Mouse (Mus musculus): ENCODE data around the gene Dpp6. TPM values are rescaled to one million over a fixed set of nuclear protein-coding genes. Genes with fewer than 3 reads are reported as not detected.

Gene Dpp6
- polyA plus RNA-seq, 1 experiment = 95.2 TPM

DNA sequence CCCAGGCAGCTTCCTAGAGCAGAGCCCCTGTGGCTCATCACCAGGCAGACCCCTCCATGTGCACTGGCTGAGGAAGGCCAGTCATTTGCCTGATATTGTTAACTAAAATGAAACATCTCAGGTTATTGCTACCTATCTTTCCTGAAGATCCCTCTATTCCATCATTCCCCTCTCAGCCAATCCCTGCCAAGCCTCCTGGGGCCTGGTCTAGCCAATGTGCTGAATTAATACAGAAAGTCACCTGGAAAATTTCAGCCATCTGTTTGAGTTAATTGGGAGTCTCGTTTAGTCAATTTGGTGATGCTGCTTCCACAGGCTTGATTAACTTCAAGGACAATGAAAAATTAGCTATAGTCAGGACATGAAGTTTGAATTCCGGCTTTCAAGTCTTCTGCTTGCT, 818.9 kb downstream of the Dpp6 start:
- Histone ChIP-seq H3K4me1 (ENCODE audit: control insufficient read depth, insufficient read depth, low read length) (no peaks in the 10 kb centered on the region), H3K27ac (ENCODE audit: insufficient read depth, low read length) (no peak overlapping the region), H3K4me3 (ENCODE audit: insufficient read depth, low read length) (no peak overlapping the region)
- TF ChIP-seq POLR2A (IDR thresholded peaks at IDR 0.05; ENCODE audit: extremely low read depth, insufficient read depth, low read length) = no peak
- TF ChIP-seq CTCF (IDR thresholded peaks at IDR 0.05; ENCODE audit: extremely low read depth, insufficient read depth, low read length) = no peak

- no peak for TF ChIP-seq POLR2A (IDR thresholded peaks at IDR 0.05; ENCODE audit: extremely low read depth, insufficient read depth, low read length)
- TF ChIP-seq CTCF (IDR thresholded peaks at IDR 0.05; ENCODE audit: extremely low read depth, insufficient read depth, low read length) = no peak
- Histone ChIP-seq H3K27ac (ENCODE audit: insufficient read depth, low read length) (no peak overlapping the region), H3K4me3 (ENCODE audit: insufficient read depth, low read length) (no peak overlapping the region), H3K4me1 (ENCODE audit: control insufficient read depth, insufficient read depth, low read length) (peaks cover 2% of the 10 kb centered on the region; the same call in 1 of the 2 replicates)
These were observed 824.9 kb downstream of the Dpp6 start for GRCm38 (mm10) chr5:27641876-27642275.

DNA sequence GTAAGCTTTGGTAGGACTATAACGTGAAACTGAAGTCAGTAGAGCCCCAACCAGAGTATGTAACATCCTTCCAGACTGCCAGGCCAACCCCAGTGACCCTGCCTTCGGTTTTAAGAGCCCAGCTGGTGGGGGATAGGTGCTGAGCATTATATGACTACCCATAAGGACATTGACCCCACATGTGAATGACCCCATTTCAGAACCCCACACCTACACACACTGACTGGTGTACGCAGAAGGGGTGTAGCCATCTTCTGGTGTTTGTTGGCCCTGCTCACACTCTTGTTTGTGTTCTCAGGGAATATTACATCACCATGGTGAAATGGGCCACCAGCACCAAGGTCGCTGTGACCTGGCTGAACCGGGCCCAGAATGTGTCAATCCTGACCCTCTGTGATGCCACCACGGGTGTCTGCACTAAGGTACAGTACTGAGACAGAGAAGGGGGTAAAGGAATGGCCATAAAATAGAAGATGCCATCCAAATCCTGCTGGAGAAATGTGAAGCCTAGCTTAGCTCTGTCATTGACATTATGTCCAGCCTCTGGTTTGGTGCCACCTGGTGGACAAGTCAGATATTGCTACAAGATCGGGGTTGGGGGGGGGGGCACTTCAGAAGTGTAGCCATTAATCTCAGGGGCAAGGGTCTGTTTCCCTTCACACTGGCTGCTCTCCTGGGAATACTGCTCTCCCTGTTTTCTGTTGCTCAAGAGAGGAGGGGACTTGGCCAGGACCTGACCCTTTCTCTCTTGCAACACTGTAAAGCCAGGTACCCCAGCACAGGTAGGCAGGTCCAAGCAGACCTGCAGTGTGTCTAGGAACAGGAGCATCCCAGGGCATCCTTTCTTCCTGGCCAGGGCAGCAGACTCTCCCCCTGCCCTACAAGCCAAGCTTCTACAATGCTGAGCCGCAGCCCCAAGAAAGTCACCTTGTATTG, 835.1 kb downstream of the Dpp6 start:
- Histone ChIP-seq H3K27ac (ENCODE audit: insufficient read depth, low read length) (no peak overlapping the region), H3K4me1 (ENCODE audit: control insufficient read depth, insufficient read depth, low read length) (peaks cover 5% of the 10 kb centered on the region; the same call in 1 of the 2 replicates), H3K4me3 (ENCODE audit: insufficient read depth, low read length) (no peak overlapping the region)
- TF ChIP-seq CTCF (IDR thresholded peaks at IDR 0.05; ENCODE audit: extremely low read depth, insufficient read depth, low read length) = peak; percentile 51
- TF ChIP-seq POLR2A (IDR thresholded peaks at IDR 0.05; ENCODE audit: extremely low read depth, insufficient read depth, low read length) = no peak

DNA sequence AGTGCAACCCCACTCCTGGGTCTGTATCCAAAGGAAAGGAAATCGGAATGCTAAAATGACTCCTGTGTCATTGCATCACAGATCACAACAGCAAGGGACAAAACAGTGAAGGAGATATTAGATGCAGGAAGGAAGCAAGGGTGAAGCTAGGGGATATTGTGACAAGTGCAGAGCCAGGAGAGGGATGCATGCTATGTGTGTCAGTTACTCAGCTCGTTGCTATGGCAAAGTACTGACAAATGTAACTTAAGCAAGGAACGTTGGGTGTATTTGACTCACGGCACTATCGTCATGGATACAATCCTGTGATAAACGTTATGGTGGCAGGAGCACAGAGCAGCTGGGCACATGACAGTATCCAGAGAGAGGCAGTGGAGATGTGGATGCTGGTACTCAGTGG, 839.1 kb downstream of the Dpp6 start:
- peaks cover 3% of the 10 kb centered on the region; the same call in 1 of the 2 replicates for H3K4me1 ChIP-seq (ENCODE audit: control insufficient read depth, insufficient read depth, low read length)
- no peak overlapping the region for H3K27ac ChIP-seq (ENCODE audit: insufficient read depth, low read length)
- TF ChIP-seq CTCF (IDR thresholded peaks at IDR 0.05; ENCODE audit: extremely low read depth, insufficient read depth, low read length) = no peak
- no peak for TF ChIP-seq POLR2A (IDR thresholded peaks at IDR 0.05; ENCODE audit: extremely low read depth, insufficient read depth, low read length)
- no peak overlapping the region for H3K4me3 ChIP-seq (ENCODE audit: insufficient read depth, low read length)

GRCm38 (mm10) chr5:27657672-27658071, 840.7 kb downstream of the Dpp6 start:
- TF ChIP-seq CTCF (IDR thresholded peaks at IDR 0.05; ENCODE audit: extremely low read depth, insufficient read depth, low read length) = no peak
- no peak overlapping the region for H3K4me3 ChIP-seq (ENCODE audit: insufficient read depth, low read length)
- no peak overlapping the region for H3K27ac ChIP-seq (ENCODE audit: insufficient read depth, low read length)
- H3K4me1 ChIP-seq (ENCODE audit: control insufficient read depth, insufficient read depth, low read length) = peaks cover 5% of the 10 kb centered on the region

GRCm38 (mm10) chr5:27658165-27658564, 841.2 kb downstream of the Dpp6 start:
- H3K27ac ChIP-seq (ENCODE audit: insufficient read depth, low read length) = no peak overlapping the region
- TF ChIP-seq POLR2A (IDR thresholded peaks at IDR 0.05; ENCODE audit: extremely low read depth, insufficient read depth, low read length) (no peak), CTCF (IDR thresholded peaks at IDR 0.05; ENCODE audit: extremely low read depth, insufficient read depth, low read length) (no peak)

DNA sequence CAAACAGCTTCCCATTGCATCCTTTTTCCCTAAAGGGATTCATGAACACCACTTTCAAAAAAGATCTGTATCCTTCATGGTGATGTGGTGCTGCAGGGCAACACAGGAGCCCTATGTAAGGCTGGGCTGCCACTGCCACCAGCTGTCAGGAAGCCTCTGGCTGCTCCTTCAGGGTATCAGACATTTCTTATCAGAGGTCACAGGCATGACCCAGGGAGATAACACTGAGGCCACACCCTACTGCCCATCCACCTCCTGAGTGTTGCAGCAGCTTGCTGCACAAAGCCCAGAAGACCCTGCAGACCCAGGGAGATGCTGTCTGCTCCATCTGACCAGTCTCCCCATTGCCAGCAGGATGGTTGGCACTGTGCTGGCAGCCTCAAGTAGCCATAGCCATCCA, 841.6 kb downstream of the Dpp6 start:
- TF ChIP-seq CTCF (IDR thresholded peaks at IDR 0.05; ENCODE audit: extremely low read depth, insufficient read depth, low read length) (no peak), POLR2A (IDR thresholded peaks at IDR 0.05; ENCODE audit: extremely low read depth, insufficient read depth, low read length) (no peak)
- Histone ChIP-seq H3K4me3 (ENCODE audit: insufficient read depth, low read length) (no peak overlapping the region), H3K4me1 (ENCODE audit: control insufficient read depth, insufficient read depth, low read length) (peaks cover 5% of the 10 kb centered on the region), H3K27ac (ENCODE audit: insufficient read depth, low read length) (no peak overlapping the region)

More at GRCm38 (mm10) chr5:27658165-27658564, 841.2 kb downstream of the Dpp6 start:
- Histone ChIP-seq H3K4me3 (ENCODE audit: insufficient read depth, low read length) (no peak overlapping the region), H3K4me1 (ENCODE audit: control insufficient read depth, insufficient read depth, low read length) (peaks cover 5% of the 10 kb centered on the region)

- peaks cover 5% of the 10 kb centered on the region for H3K4me1 ChIP-seq (ENCODE audit: control insufficient read depth, insufficient read depth, low read length)
- H3K27ac ChIP-seq (ENCODE audit: insufficient read depth, low read length) = no peak overlapping the region
- TF ChIP-seq POLR2A (IDR thresholded peaks at IDR 0.05; ENCODE audit: extremely low read depth, insufficient read depth, low read length) = no peak
- TF ChIP-seq CTCF (IDR thresholded peaks at IDR 0.05; ENCODE audit: extremely low read depth, insufficient read depth, low read length) = no peak
- no peak overlapping the region for H3K4me3 ChIP-seq (ENCODE audit: insufficient read depth, low read length)
These were observed 842.0 kb downstream of the Dpp6 start for GRCm38 (mm10) chr5:27659019-27659418.

- H3K4me1 ChIP-seq (ENCODE audit: control insufficient read depth, insufficient read depth, low read length) = peaks cover 5% of the 10 kb centered on the region
- H3K4me3 ChIP-seq (ENCODE audit: insufficient read depth, low read length) = no peak overlapping the region
- TF ChIP-seq CTCF (IDR thresholded peaks at IDR 0.05; ENCODE audit: extremely low read depth, insufficient read depth, low read length) = no peak
- TF ChIP-seq POLR2A (IDR thresholded peaks at IDR 0.05; ENCODE audit: extremely low read depth, insufficient read depth, low read length) = no peak
- no peak overlapping the region for H3K27ac ChIP-seq (ENCODE audit: insufficient read depth, low read length)
These were observed 842.8 kb downstream of the Dpp6 start for GRCm38 (mm10) chr5:27659781-27660180.

DNA sequence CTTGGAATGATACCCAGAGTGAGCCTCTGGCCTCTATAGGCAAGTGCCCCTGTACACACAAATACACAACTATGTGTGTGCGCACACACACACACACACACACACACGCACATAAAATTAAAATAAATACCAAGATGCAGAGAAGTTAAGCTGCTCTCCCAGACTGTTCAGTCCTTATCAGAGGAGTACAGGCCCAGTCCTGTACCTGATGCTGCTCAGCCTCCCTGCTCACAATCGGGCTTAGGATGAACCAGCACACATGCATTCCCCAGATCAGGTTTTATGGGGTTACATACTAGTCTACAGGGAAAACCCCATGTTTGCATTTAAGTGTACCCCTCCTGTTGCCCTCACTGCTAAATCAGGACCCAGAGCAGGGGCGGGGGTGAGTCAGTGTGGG, 847.1 kb downstream of the Dpp6 start:
- no peak overlapping the region for H3K4me3 ChIP-seq (ENCODE audit: insufficient read depth, low read length)
- TF ChIP-seq POLR2A (IDR thresholded peaks at IDR 0.05; ENCODE audit: extremely low read depth, insufficient read depth, low read length) (no peak), CTCF (IDR thresholded peaks at IDR 0.05; ENCODE audit: extremely low read depth, insufficient read depth, low read length) (no peak)
- peaks cover 2% of the 10 kb centered on the region for H3K4me1 ChIP-seq (ENCODE audit: control insufficient read depth, insufficient read depth, low read length)
- no peak overlapping the region for H3K27ac ChIP-seq (ENCODE audit: insufficient read depth, low read length)

Measured in cortical plate, adult 2 months (tissue).